ENCODE assay signal across 8 mouse cellular contexts in the genomic region with DNA sequence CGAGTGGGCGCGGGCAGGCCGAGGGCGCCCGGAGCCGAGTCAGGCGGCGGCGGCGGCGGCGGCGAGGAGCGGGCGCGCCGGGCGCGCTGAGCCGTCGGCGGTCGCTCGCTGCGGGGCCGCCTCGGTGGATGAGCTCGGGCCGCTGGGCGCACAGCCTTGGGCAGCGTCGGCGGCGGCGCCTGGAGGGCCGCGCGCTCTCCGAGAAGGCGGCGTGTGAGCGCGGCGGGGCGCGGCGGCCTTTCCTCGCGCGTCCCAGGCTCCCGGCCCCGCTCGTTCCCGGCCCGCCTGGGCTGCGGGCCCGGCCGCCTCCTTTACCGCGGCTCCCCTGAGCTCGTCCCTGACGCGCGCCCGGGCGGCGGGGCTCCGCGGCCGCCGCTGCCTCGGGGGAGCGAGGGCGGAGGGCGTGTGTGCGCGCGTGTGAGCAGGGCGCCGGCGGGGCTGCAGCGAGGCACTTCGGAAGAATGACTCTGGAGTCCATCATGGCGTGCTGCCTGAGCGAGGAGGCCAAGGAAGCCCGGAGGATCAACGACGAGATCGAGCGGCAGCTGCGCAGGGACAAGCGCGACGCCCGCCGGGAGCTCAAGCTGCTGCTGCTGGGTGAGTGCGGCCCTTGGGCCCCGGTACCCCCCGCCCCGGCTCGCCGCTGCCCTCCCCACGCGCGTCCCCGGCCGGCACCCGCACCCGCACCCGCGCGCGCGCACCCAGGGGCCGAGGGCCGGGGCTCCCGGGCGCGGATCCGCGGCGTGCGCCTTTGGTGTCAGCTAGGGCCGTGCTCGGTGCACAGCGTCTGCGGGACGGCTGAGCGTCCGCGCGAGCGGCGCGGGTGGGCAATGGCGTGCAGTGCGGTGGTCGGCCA. TPM values are rescaled to one million over a fixed set of nuclear protein-coding genes. Genes with fewer than 3 reads are reported as not detected.
DNase-seq lines count a peak whose midpoint lies in the region; ATAC-seq lines count a peak whose summit lies in the region.

No protein-coding gene starts in this region.

- H3K27ac ChIP-seq in hindbrain, embryonic 13.5 days, result peak overlapping the region; percentile 99

- ATAC-seq in hindbrain, embryonic 13.5 days (ENCODE audit: low FRiP score), result peak; percentile 77

- peaks cover 28% of the 10 kb centered on the region for H3K4me1 ChIP-seq in hindbrain, embryonic 13.5 days (replicated peaks)

- peak overlapping the region; percentile 80 for H3K4me2 ChIP-seq in hindbrain, embryonic 13.5 days

- DNase-seq in MN1 (ENCODE audit: low spot score), result peak; percentile 62
- DNase-seq in cerebellum, adult 8-10 months, result peak; percentile 71
- peak; percentile 46 to 67 for DNase-seq in frontal cortex, postnatal 10 days (ENCODE audit: low spot score in 2 of 2)
- peak; percentile 44 for DNase-seq in left cerebral cortex, adult 11 months (ENCODE audit: low spot score)
- peak; percentile 38 for DNase-seq in lung, postnatal 25 days (ENCODE audit: low spot score)
- peak; percentile 76 for DNase-seq in retina, embryonic 14.5 days (ENCODE audit: low spot score)
- peak; percentile 50 to 58 for DNase-seq in thymus, postnatal 36 days

- H3K4me3 ChIP-seq in hindbrain, embryonic 13.5 days, result peak overlapping the region; percentile 93

- H3K9ac ChIP-seq in hindbrain, embryonic 13.5 days, result peak overlapping the region; percentile 100

- no peaks in the 10 kb centered on the region for H3K36me3 ChIP-seq in hindbrain, embryonic 13.5 days

- WGBS in hindbrain, embryonic 13.5 days, result under 1% methylated on average over 99 of the region's 139 CpGs

- no peaks in the 10 kb centered on the region for H3K27me3 ChIP-seq in hindbrain, embryonic 13.5 days

- no peaks in the 10 kb centered on the region for H3K9me3 ChIP-seq in hindbrain, embryonic 13.5 days

RNA-seq across cellular contexts. Expression of gene Gnaq, which starts 0.5 kb away (rescaled TPM):
- 78.7 and 79.8 TPM in 2 replicates for polyA plus RNA-seq in hindbrain, embryonic 13.5 days (2015; fragmentation: Nextera tagmentation; extraction: Ambion mirVana)

Comparison
In these comparisons a context has a peak if more than half of its experiments do, and no peak if none do; other contexts are left out.
1. Peak in every context shown above with its lines: DNase-seq, ATAC-seq, H3K4me3 ChIP-seq and H3K27ac ChIP-seq.